ENCODE assay signal across 14 mouse cellular contexts in the genomic region with DNA sequence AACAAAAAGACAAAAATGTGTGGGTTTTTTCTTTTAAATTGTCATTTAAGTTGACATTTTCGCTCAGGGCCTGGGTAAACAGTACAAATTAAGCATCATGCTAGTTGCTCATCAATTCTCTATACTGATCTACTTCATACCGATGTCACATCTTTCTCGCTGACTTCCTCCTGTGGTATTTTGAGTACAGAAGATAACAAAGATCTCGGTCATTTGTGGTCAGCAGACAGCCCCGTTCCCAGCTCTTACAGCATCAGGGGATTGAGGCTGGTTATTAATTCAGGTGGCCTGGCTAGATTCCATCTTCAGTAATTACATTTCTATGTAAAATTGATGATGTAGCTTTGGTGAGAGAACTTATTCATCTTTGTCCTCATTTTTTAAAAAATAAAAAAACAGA.
"Had no signal": no experiment of that assay in that cellular context is flagged by ENCODE, and none has a peak within 500 bp of the region (broad histone marks: within the 10 kb centered on the region; RNA-seq: fewer than 3 reads in every experiment).

No protein-coding gene starts in this region.

- ATAC-seq: lung, postnatal 0 days; midbrain, embryonic 16.5 days had no signal

- DNase-seq: lung, adult 2 months; lung, postnatal 14 days; lung, postnatal 36 days; midbrain, embryonic 14.5 days; retina, postnatal 1 day; right cerebral cortex, adult 18-20 months; right cerebral cortex, postnatal 25 days; right cerebral cortex, postnatal 4 days; spleen, adult 18-20 months; thymus, adult 18-20 months; thymus, postnatal 14 days; thymus, postnatal 36 days had no signal
